Mouse (Mus musculus) liver, adult 10 weeks (tissue): ENCODE results near the gene Olfr720. TPM values are rescaled to one million over a fixed set of nuclear protein-coding genes. Genes with fewer than 3 reads are reported as not detected.

ENCODE experiments used
- polyA plus RNA-seq: library from polyadenylated mRNA; stranded (reverse); fragments of 350-450 nt; fragmentation: Illumina TruSeq; extraction: RNeasy Lipid Tissue Mini Kit (QIAGEN cat#74804); gene quantifications from one replicate; pipeline ENCODE4 v1.2.3, GENCODE M21; 2014; ENCODE audit warnings: low read depth, low replicate concordance

Gene Olfr720
- polyA plus RNA-seq = not detected

GRCm38 (mm10) chr14:14186738-14187137 is at the start of gene Olfr720:
Olfr720 (minus strand) TSS chr14:14186838.

Other genes starting within 250 kb of the Olfr720 start
- gene Atxn7, start 225.4 kb downstream of the Olfr720 start, polyA plus RNA-seq = 13.1 TPM
- 184 TPM for gene Thoc7, start 225.0 kb downstream of the Olfr720 start, polyA plus RNA-seq
- gene Psmd6, start 65.9 kb downstream of the Olfr720 start, polyA plus RNA-seq = 132 TPM
- not detected for gene Olfr31, start 136.0 kb upstream of the Olfr720 start, polyA plus RNA-seq
- gene Il3ra, start 159.4 kb upstream of the Olfr720 start, polyA plus RNA-seq = not detected
- not detected for gene Olfr721-ps1, start 214.5 kb upstream of the Olfr720 start, polyA plus RNA-seq